Mouse (Mus musculus): ENCODE measurements around the gene Hdgfl2. TPM values are rescaled to one million over a fixed set of nuclear protein-coding genes. Genes with fewer than 3 reads are reported as not detected.

Gene Hdgfl2
- polyA plus RNA-seq, 1 experiment from 2014 or later: 65.8 TPM

GRCm38 (mm10) chr17:56119981-56120880 is 40.8 kb downstream of the Hdgfl2 start:
- H3K27me3 ChIP-seq: peaks cover 81% of the 10 kb centered on the region
- H3K4me2 ChIP-seq: peak overlapping the region; percentile 64
- H3K27ac ChIP-seq: no peak overlapping the region
- peak overlapping the region; percentile 40 for H3K4me3 ChIP-seq
- H3K9me3 ChIP-seq (replicated peaks): peaks cover 7% of the 10 kb centered on the region; the same call in 1 of the 2 replicates
- WGBS: 3% methylated on average over 66 of the region's 66 CpGs
- no peaks in the 10 kb centered on the region for H3K36me3 ChIP-seq
- peak overlapping the region; percentile 26 for H3K9ac ChIP-seq
- ATAC-seq (replicated peaks; ENCODE audit: insufficient number of reproducible peaks, insufficient read depth, low FRiP score, low read depth): peak; percentile 42; the same call in 1 of the 2 replicates
- H3K4me1 ChIP-seq (replicated peaks): peaks cover 32% of the 10 kb centered on the region

GRCm38 (mm10) chr17:56121826-56122225 is 42.4 kb downstream of the Hdgfl2 start, which contains the start of gene Lrg1:
Gene Lrg1 (minus strand): TSS chr17:56122001.
- H3K36me3 ChIP-seq: no peaks in the 10 kb centered on the region
- H3K9me3 ChIP-seq (replicated peaks): peaks cover 7% of the 10 kb centered on the region; the same call in 1 of the 2 replicates
- H3K27me3 ChIP-seq: peaks cover 78% of the 10 kb centered on the region
- 49% methylated on average over 2 of the region's 2 CpGs for WGBS
- H3K4me1 ChIP-seq (replicated peaks): peaks cover 32% of the 10 kb centered on the region
- no peak within 1 kb of the TSS for H3K27ac ChIP-seq
- peak within 1 kb of the TSS; percentile 64 for H3K4me2 ChIP-seq
- H3K9ac ChIP-seq: no peak within 1 kb of the TSS
- ATAC-seq (replicated peaks; ENCODE audit: insufficient number of reproducible peaks, insufficient read depth, low FRiP score, low read depth): no peak
- H3K4me3 ChIP-seq: peak within 1 kb of the TSS; percentile 40; the same call in 1 of the 2 replicates

GRCm38 (mm10) chr17:56123161-56123560 is 43.7 kb downstream of the Hdgfl2 start:
- Histone ChIP-seq H3K9ac (no peak overlapping the region), H3K4me2 (no peak overlapping the region), H3K27me3 (peaks cover 72% of the 10 kb centered on the region), H3K36me3 (no peaks in the 10 kb centered on the region), H3K27ac (no peak overlapping the region), H3K4me1 (replicated peaks) (peaks cover 25% of the 10 kb centered on the region), H3K4me3 (no peak overlapping the region), H3K9me3 (replicated peaks) (peaks cover 7% of the 10 kb centered on the region; the same call in 1 of the 2 replicates)
- WGBS: 87% methylated on average over 12 of the region's 12 CpGs
- ATAC-seq (replicated peaks; ENCODE audit: insufficient number of reproducible peaks, insufficient read depth, low FRiP score, low read depth): no peak

- peak overlapping the region; percentile 89 for H3K4me2 ChIP-seq
- H3K4me1 ChIP-seq (replicated peaks): peaks cover 25% of the 10 kb centered on the region
- peak overlapping the region; percentile 50 for H3K4me3 ChIP-seq
- ATAC-seq (replicated peaks; ENCODE audit: insufficient number of reproducible peaks, insufficient read depth, low FRiP score, low read depth): no peak
- 37% methylated on average over 59 of the region's 59 CpGs for WGBS
- H3K27ac ChIP-seq: no peak overlapping the region
- no peaks in the 10 kb centered on the region for H3K36me3 ChIP-seq
- H3K9me3 ChIP-seq (replicated peaks): peaks cover 7% of the 10 kb centered on the region; the same call in 1 of the 2 replicates
- H3K27me3 ChIP-seq: peaks cover 66% of the 10 kb centered on the region
- H3K9ac ChIP-seq: peak overlapping the region; percentile 57
These were observed 44.4 kb downstream of the Hdgfl2 start for GRCm38 (mm10) chr17:56123681-56124340.

- peak overlapping the region; percentile 89 for H3K4me2 ChIP-seq
- H3K4me1 ChIP-seq (replicated peaks): peaks cover 22% of the 10 kb centered on the region
- peaks cover 61% of the 10 kb centered on the region for H3K27me3 ChIP-seq
- no peak overlapping the region for H3K27ac ChIP-seq
- H3K9me3 ChIP-seq (replicated peaks): peaks cover 7% of the 10 kb centered on the region; the same call in 1 of the 2 replicates
- no peaks in the 10 kb centered on the region for H3K36me3 ChIP-seq
- peak overlapping the region; percentile 57 for H3K9ac ChIP-seq
- H3K4me3 ChIP-seq: peak overlapping the region; percentile 50
- WGBS: 9% methylated on average over 59 of the region's 59 CpGs
- no peak for ATAC-seq (replicated peaks; ENCODE audit: insufficient number of reproducible peaks, insufficient read depth, low FRiP score, low read depth)
These were observed 45.2 kb downstream of the Hdgfl2 start for GRCm38 (mm10) chr17:56124377-56125275.

- Histone ChIP-seq H3K9ac (no peak overlapping the region), H3K27ac (no peak overlapping the region), H3K4me1 (replicated peaks) (peaks cover 15% of the 10 kb centered on the region), H3K36me3 (no peaks in the 10 kb centered on the region), H3K4me3 (no peak overlapping the region), H3K27me3 (peaks cover 54% of the 10 kb centered on the region), H3K9me3 (replicated peaks) (peaks cover 7% of the 10 kb centered on the region; the same call in 1 of the 2 replicates), H3K4me2 (peak overlapping the region; percentile 89; the same call in 1 of the 2 replicates)
- ATAC-seq (replicated peaks; ENCODE audit: insufficient number of reproducible peaks, insufficient read depth, low FRiP score, low read depth): no peak
- WGBS: 79% methylated on average over 4 of the region's 4 CpGs
These were observed 45.8 kb downstream of the Hdgfl2 start for GRCm38 (mm10) chr17:56125276-56125630.

- Histone ChIP-seq H3K27ac (no peak overlapping the region), H3K9me3 (replicated peaks) (peaks cover 7% of the 10 kb centered on the region; the same call in 1 of the 2 replicates), H3K4me1 (replicated peaks) (peaks cover 10% of the 10 kb centered on the region), H3K36me3 (no peaks in the 10 kb centered on the region), H3K27me3 (peaks cover 47% of the 10 kb centered on the region), H3K4me2 (no peak overlapping the region), H3K4me3 (no peak overlapping the region), H3K9ac (no peak overlapping the region)
- no peak for ATAC-seq (replicated peaks; ENCODE audit: insufficient number of reproducible peaks, insufficient read depth, low FRiP score, low read depth)
- WGBS: 74% methylated on average over 11 of the region's 11 CpGs
These were observed 46.7 kb downstream of the Hdgfl2 start for GRCm38 (mm10) chr17:56126175-56126574.

- Histone ChIP-seq H3K4me3 (no peak overlapping the region), H3K4me2 (no peak overlapping the region), H3K9me3 (replicated peaks) (no peaks in the 10 kb centered on the region), H3K27me3 (peaks cover 27% of the 10 kb centered on the region), H3K36me3 (no peaks in the 10 kb centered on the region), H3K9ac (no peak overlapping the region), H3K4me1 (replicated peaks) (peaks cover 13% of the 10 kb centered on the region), H3K27ac (no peak overlapping the region)
- WGBS: 76% methylated on average over 15 of the region's 15 CpGs
- no peak for ATAC-seq (replicated peaks; ENCODE audit: insufficient number of reproducible peaks, insufficient read depth, low FRiP score, low read depth)
These were observed 48.8 kb downstream of the Hdgfl2 start for GRCm38 (mm10) chr17:56128246-56128645.

- WGBS: 89% methylated on average over 10 of the region's 10 CpGs
- Histone ChIP-seq H3K4me2 (no peak overlapping the region), H3K9me3 (replicated peaks) (no peaks in the 10 kb centered on the region), H3K27ac (no peak overlapping the region), H3K36me3 (no peaks in the 10 kb centered on the region), H3K27me3 (peaks cover 20% of the 10 kb centered on the region), H3K9ac (no peak overlapping the region), H3K4me1 (replicated peaks) (peaks cover 20% of the 10 kb centered on the region), H3K4me3 (no peak overlapping the region)
- no peak for ATAC-seq (replicated peaks; ENCODE audit: insufficient number of reproducible peaks, insufficient read depth, low FRiP score, low read depth)
These were observed 51.7 kb downstream of the Hdgfl2 start for GRCm38 (mm10) chr17:56131136-56131535.

GRCm38 (mm10) chr17:56131814-56132213 is 52.4 kb downstream of the Hdgfl2 start:
- H3K27ac ChIP-seq: no peak overlapping the region
- H3K36me3 ChIP-seq: no peaks in the 10 kb centered on the region
- WGBS: 46% methylated on average over 7 of the region's 7 CpGs
- H3K9ac ChIP-seq: no peak overlapping the region
- no peak overlapping the region for H3K4me2 ChIP-seq
- peaks cover 13% of the 10 kb centered on the region for H3K27me3 ChIP-seq
- H3K4me3 ChIP-seq: no peak overlapping the region
- no peak for ATAC-seq (replicated peaks; ENCODE audit: insufficient number of reproducible peaks, insufficient read depth, low FRiP score, low read depth)
- H3K9me3 ChIP-seq (replicated peaks): no peaks in the 10 kb centered on the region
- H3K4me1 ChIP-seq (replicated peaks): peaks cover 20% of the 10 kb centered on the region
